Mouse (Mus musculus): Measurements from ENCODE around the gene Acad11.

Gene Acad11

DNA sequence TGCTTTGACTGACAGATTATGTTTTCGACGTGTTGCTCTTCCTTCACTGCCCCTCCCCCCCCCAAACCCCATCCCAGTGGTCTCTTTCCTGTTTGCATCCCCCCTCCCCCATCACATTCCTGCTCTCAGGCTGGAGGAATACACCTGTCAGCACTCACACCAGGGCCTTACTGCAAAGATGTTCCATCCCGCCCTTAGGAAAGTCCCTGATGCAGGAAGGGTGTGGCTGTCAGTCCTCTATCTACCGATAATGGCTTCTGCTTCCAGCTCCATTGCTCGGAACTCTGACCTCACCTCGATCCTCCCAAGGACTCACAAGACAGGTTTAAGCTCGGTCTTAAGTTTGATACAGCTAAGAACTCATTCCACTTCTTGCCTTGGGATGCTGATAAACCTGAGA lies 83.5 kb downstream of the Acad11 start:
- no peak for DNase-seq (ENCODE audit: low spot score)

- DNase-seq (ENCODE audit: low spot score): no peak
Observed at GRCm38 (mm10) chr9:104148969-104149368, 85.8 kb downstream of the Acad11 start.

GRCm38 (mm10) chr9:104152121-104152520 lies 88.9 kb downstream of the Acad11 start:
- DNase-seq (ENCODE audit: low spot score): no peak

GRCm38 (mm10) chr9:104155100-104155715 lies 92.0 kb downstream of the Acad11 start:
- DNase-seq (ENCODE audit: low spot score): no peak

- DNase-seq (ENCODE audit: low spot score): no peak
Observed at GRCm38 (mm10) chr9:104156506-104156905, 93.3 kb downstream of the Acad11 start.

DNA sequence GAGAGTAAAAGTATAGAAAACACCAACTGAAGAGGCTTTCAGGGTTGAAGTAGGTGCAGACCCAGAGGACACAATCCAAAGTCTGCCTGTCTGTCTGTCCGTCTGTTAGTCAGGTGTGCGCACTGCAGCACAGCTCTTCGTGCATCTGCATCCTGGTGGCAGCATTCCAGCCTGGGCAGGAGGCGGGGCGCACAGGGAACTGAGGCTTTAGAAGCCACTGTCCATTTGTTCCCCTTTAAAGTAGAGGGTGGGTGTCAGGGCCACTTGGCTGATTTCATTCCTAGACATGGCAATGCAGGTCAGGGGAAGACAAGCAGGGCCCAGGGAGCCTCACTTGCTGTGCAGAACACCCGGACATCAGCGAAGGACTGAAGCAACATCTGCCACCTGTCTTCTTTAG lies 94.1 kb downstream of the Acad11 start:
- DNase-seq (ENCODE audit: low spot score): no peak

DNA sequence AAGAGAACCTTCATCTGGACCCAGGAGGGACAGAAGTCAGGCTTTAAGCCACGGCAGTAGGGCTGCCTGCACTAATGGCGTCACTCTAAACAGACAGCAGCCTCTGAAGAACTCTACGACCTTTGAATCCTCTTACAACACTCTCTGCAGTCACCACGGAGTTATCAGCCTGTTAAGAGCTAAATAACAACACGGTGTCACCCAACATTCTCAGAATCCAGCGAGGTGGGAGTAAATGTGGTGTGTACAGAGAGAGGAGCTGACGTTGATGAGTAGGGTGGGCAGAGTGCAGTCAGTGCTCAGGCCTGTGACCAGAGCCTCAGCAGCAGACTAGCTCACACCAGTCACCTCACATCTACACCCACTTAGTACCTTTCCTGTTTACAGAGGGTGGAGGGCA lies 97.9 kb downstream of the Acad11 start:
- no peak for DNase-seq (ENCODE audit: low spot score)

DNA sequence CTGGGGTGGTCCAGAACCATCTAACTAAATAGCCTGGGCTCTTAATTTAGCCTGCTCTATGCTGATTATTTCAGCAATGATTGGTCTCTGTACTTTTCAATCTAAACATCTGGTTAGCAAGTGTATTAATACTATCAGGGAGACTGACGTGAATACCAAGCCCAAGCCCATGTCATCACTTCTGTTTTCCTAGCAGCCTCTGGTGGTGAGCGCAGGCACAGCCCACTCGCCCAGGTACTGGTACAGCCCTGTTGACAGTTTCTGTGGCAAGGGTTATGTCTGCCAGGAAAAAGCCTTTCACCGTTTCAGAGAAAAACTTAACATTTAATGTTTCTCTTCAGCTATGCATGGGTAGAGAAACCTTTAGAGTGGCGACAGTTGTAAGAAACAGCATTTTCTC lies 101.0 kb downstream of the Acad11 start:
- DNase-seq (ENCODE audit: low spot score): no peak

- DNase-seq (ENCODE audit: low spot score): no peak
Observed at GRCm38 (mm10) chr9:104165926-104166325, 102.7 kb downstream of the Acad11 start.

- DNase-seq (ENCODE audit: low spot score): no peak
Observed at GRCm38 (mm10) chr9:104169986-104170385, 106.8 kb downstream of the Acad11 start.

- DNase-seq (ENCODE audit: low spot score): no peak
Observed at GRCm38 (mm10) chr9:104171651-104172050, 108.5 kb downstream of the Acad11 start.

- no peak for DNase-seq (ENCODE audit: low spot score)
Observed at GRCm38 (mm10) chr9:104172342-104172741, 109.2 kb downstream of the Acad11 start.

Measured in layer of hippocampus, adult 9-10 months (tissue).